20 mouse cellular contexts compared by ENCODE assay signal in genomic region chr16:49713302-49713701, GRCm38 (mm10).
"Had no signal": no experiment of that assay in that cellular context is flagged by ENCODE, and none has a peak within 500 bp of the region (broad histone marks: within the 10 kb centered on the region; RNA-seq: fewer than 3 reads in every experiment).

No protein-coding gene starts in this region.

- H3K4me1 ChIP-seq: liver, embryonic 12.5 days; midbrain, embryonic 10.5 days; midbrain, embryonic 12.5 days; neural tube, embryonic 12.5 days; stomach, embryonic 15.5 days had no signal

- DNase-seq: lung, adult 18-20 months; lung, embryonic 14.5 days; lung, postnatal 10 days; lung, postnatal 4 days; midbrain, embryonic 14.5 days; retina, postnatal 1 day; right cerebral cortex, adult 18-20 months; right cerebral cortex, postnatal 25 days; right cerebral cortex, postnatal 4 days; thymus, adult 2 months; thymus, postnatal 25 days; thymus, postnatal 4 days had no signal

- H3K9ac ChIP-seq: liver, embryonic 12.5 days; liver, embryonic 14.5 days; lung, embryonic 14.5 days; midbrain, embryonic 12.5 days; neural tube, embryonic 12.5 days; stomach, embryonic 15.5 days had no signal

- H3K27ac ChIP-seq: liver, embryonic 12.5 days; liver, embryonic 14.5 days; midbrain, embryonic 10.5 days; midbrain, embryonic 12.5 days; neural tube, embryonic 12.5 days; stomach, embryonic 15.5 days; stomach, postnatal 0 days had no signal

- H3K36me3 ChIP-seq: liver, embryonic 12.5 days; stomach, embryonic 15.5 days had no signal

- H3K4me2 ChIP-seq: liver, embryonic 12.5 days; lung, embryonic 14.5 days; midbrain, embryonic 12.5 days; neural tube, embryonic 12.5 days; stomach, embryonic 15.5 days had no signal

- H3K9me3 ChIP-seq: liver, embryonic 12.5 days; midbrain, embryonic 10.5 days; midbrain, embryonic 12.5 days; neural tube, embryonic 12.5 days; stomach, embryonic 15.5 days had no signal

- H3K27me3 ChIP-seq: liver, embryonic 12.5 days; midbrain, embryonic 12.5 days; neural tube, embryonic 12.5 days; stomach, embryonic 15.5 days had no signal

- ATAC-seq: liver, embryonic 12.5 days; midbrain, embryonic 16.5 days had no signal

- H3K4me3 ChIP-seq: liver, embryonic 12.5 days; midbrain, embryonic 10.5 days; midbrain, embryonic 12.5 days; neural tube, embryonic 12.5 days; stomach, embryonic 15.5 days had no signal
